Mouse (Mus musculus) embryo, embryonic 11 days (tissue): ENCODE measurements around the gene Mtfr2.
A peak's percentile ranks its signal among the peaks of the same experiment; 100 is the strongest.

Source experiments
- DNase-seq: peaks from one replicate; pipeline ENCODE4 v3.0.0-alpha.2; 2015

Gene Mtfr2

GRCm38 (mm10) chr10:20379071-20379735, 31.6 kb downstream of the Mtfr2 start:
- DNase-seq, result no peak

GRCm38 (mm10) chr10:20380798-20381197, 33.2 kb downstream of the Mtfr2 start:
- no peak for DNase-seq

GRCm38 (mm10) chr10:20381352-20381751, 33.8 kb downstream of the Mtfr2 start:
- DNase-seq, result no peak

- DNase-seq, result peak; percentile 31
Measured at GRCm38 (mm10) chr10:20382807-20383419, 35.3 kb downstream of the Mtfr2 start.

- DNase-seq, result no peak
Measured at GRCm38 (mm10) chr10:20390568-20390967, 43.0 kb downstream of the Mtfr2 start.

GRCm38 (mm10) chr10:20394815-20395214, 47.2 kb downstream of the Mtfr2 start:
- DNase-seq, result no peak

GRCm38 (mm10) chr10:20395778-20396177, 48.2 kb downstream of the Mtfr2 start:
- DNase-seq, result no peak

GRCm38 (mm10) chr10:20398224-20398623, 50.7 kb downstream of the Mtfr2 start:
- no peak for DNase-seq

GRCm38 (mm10) chr10:20398641-20399390, 51.2 kb downstream of the Mtfr2 start:
- no peak for DNase-seq

GRCm38 (mm10) chr10:20400406-20400805, 52.8 kb downstream of the Mtfr2 start:
- no peak for DNase-seq

- DNase-seq, result no peak
Measured at GRCm38 (mm10) chr10:20402941-20403340, 55.4 kb downstream of the Mtfr2 start.

GRCm38 (mm10) chr10:20405471-20405870, 57.9 kb downstream of the Mtfr2 start:
- DNase-seq, result peak; percentile 68

GRCm38 (mm10) chr10:20408336-20408735, 60.8 kb downstream of the Mtfr2 start:
- no peak for DNase-seq

GRCm38 (mm10) chr10:20409181-20409580, 61.6 kb downstream of the Mtfr2 start:
- DNase-seq, result no peak
